Mouse (Mus musculus): Measurements from ENCODE around the gene Higd1b.

DNA sequence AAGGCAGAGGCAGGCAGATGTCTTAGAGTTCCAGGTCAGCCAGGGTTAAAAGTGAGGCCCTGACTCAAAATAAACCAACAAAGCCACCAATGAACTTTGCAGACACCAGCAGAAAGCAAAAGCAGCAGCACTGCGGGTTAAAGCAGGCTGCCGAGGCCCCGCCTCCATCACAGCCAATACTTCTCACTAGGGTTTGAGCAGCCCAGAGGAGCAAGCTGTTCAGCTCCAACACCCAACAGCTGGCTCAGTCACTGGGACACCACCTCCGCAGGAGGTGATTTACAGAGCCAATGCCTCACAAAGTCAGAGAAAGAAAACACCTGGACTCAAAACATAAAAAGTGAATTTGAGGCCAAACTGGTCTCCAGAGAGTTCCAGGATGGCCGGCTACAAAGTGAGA, 32.2 kb upstream of the Higd1b start:
- TF ChIP-seq EP300 (IDR thresholded peaks at IDR 0.05; ENCODE audit: insufficient read depth, low read depth, low read length): no peak
- TF ChIP-seq CTCF (IDR thresholded peaks at IDR 0.05): no peak
